Mouse (Mus musculus) midbrain, embryonic 11.5 days (tissue): ENCODE data around the gene Nlrp10. TPM values are rescaled to one million over a fixed set of nuclear protein-coding genes. Genes with fewer than 3 reads are reported as not detected.

ENCODE experiments used
- ATAC-seq: fragments of 200-750 bp; cut with Nextera tagmentation; 2 replicates; pipeline ENCODE4 v1.8.0; 2017; ENCODE audit warnings: moderate TSS enrichment, moderate library complexity; ENCODE audit not compliant: low FRiP score
- DNase-seq: peaks from one replicate; pipeline ENCODE4 v3.0.0; 2015; ENCODE audit warnings: low spot score; ENCODE audit errors: missing footprints
- H3K27ac ChIP-seq: fragments of 300-500 bp; sonication (generic); 2 replicates; pipeline ENCODE4 v1.5.1; 2014; ENCODE audit warnings: low read depth, low read length
- H3K27me3 ChIP-seq: fragments of 300-500 bp; sonication (generic); 2 replicates; pipeline ENCODE4 v1.6.1; 2014; ENCODE audit warnings: mild to moderate bottlenecking, low read length, moderate library complexity, mixed read lengths; ENCODE audit not compliant: control insufficient read depth, insufficient read depth
- H3K36me3 ChIP-seq: fragments of 300-500 bp; sonication (generic); 2 replicates; pipeline ENCODE4 v1.6.1; 2014; ENCODE audit warnings: mild to moderate bottlenecking, low read length, moderate library complexity, mixed read lengths; ENCODE audit not compliant: control insufficient read depth, insufficient read depth
- H3K4me1 ChIP-seq: fragments of 300-500 bp; sonication (generic); 2 replicates; pipeline ENCODE4 v1.6.1; 2014; ENCODE audit warnings: low read length; ENCODE audit not compliant: control insufficient read depth, insufficient read depth
- H3K4me2 ChIP-seq: fragments of 300-500 bp; sonication (generic); 2 replicates; pipeline ENCODE4 v1.6.1; 2014; ENCODE audit warnings: mild to moderate bottlenecking, moderate library complexity
- H3K4me3 ChIP-seq: fragments of 300-500 bp; sonication (generic); 2 replicates; pipeline ENCODE4 v1.5.1; 2014; ENCODE audit warnings: low read depth, low read length
- H3K9ac ChIP-seq: fragments of 300-500 bp; sonication (generic); 2 replicates; pipeline ENCODE4 v1.6.1; 2014; ENCODE audit warnings: low read length
- H3K9me3 ChIP-seq: fragments of 300-500 bp; sonication (generic); 2 replicates; pipeline ENCODE4 v1.6.1; 2016; ENCODE audit warnings: low read length; ENCODE audit not compliant: control insufficient read depth
- WGBS: fragments of 180-500 bp; shearing (Covaris S2); extraction: QIAGEN DNeasy Blood & Tissue Kit; methylation state at CpG from one replicate; pipeline ENCODE4 v1.1.7; 2014; 5-methylcytosine and 5-hydroxymethylcytosine counted together
- polyA plus RNA-seq: library from polyadenylated mRNA; unstranded; fragments of >200 nt; fragmentation: Nextera tagmentation; extraction: Ambion mirVana; gene quantifications from 2 replicates; pipeline ENCODE4 v1.2.1, GENCODE M21; 2014

Gene Nlrp10
- polyA plus RNA-seq, 1 experiment from 2014 or later: not detected

GRCm38 (mm10) chr7:108928280-108929188, 1.4 kb downstream of the Nlrp10 start:
- Histone ChIP-seq H3K4me1 (no peaks in the 10 kb centered on the region), H3K27ac (no peak overlapping the region), H3K9me3 (no peaks in the 10 kb centered on the region), H3K36me3 (no peaks in the 10 kb centered on the region), H3K27me3 (no peaks in the 10 kb centered on the region), H3K4me2 (no peak overlapping the region), H3K4me3 (no peak overlapping the region), H3K9ac (no peak overlapping the region)
- WGBS: 80% methylated on average over 11 of the region's 11 CpGs
- DNase-seq (no peak), ATAC-seq (no peak)

- ATAC-seq: no peak
- 75% methylated on average over 4 of the region's 4 CpGs for WGBS
- H3K27ac ChIP-seq: no peak overlapping the region
- no peak overlapping the region for H3K9ac ChIP-seq
- no peaks in the 10 kb centered on the region for H3K36me3 ChIP-seq
- no peaks in the 10 kb centered on the region for H3K9me3 ChIP-seq
- no peak overlapping the region for H3K4me2 ChIP-seq
- H3K4me1 ChIP-seq: no peaks in the 10 kb centered on the region
- DNase-seq: no peak
- no peaks in the 10 kb centered on the region for H3K27me3 ChIP-seq
- H3K4me3 ChIP-seq: no peak overlapping the region
Measured at GRCm38 (mm10) chr7:108927043-108927442, 2.9 kb downstream of the Nlrp10 start.

DNA sequence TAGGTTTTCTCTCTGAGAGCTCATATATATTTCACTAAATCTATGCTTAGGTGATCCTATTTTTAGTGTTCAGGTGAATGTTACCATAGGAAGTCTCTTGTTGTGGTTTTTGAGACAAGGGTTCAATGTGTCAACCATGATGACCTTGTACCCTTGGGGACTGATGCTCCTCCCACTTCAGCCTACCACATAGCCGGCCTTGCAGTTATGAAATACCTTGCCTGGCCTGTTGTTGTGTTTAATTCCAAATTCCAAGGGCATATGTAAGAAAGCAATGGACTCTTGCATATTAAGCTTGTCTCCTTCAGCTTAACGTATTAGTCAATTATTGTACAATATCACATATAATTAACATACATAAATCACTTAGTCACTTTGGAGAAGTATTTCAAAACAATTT, 26.0 kb downstream of the Nlrp10 start:
- Histone ChIP-seq H3K4me2 (no peak overlapping the region), H3K9me3 (no peaks in the 10 kb centered on the region), H3K4me1 (no peaks in the 10 kb centered on the region), H3K27ac (no peak overlapping the region), H3K36me3 (no peaks in the 10 kb centered on the region), H3K4me3 (no peak overlapping the region), H3K9ac (no peak overlapping the region), H3K27me3 (no peaks in the 10 kb centered on the region)
- WGBS: 78% methylated on average over 2 of the region's 2 CpGs
- ATAC-seq (no peak), DNase-seq (no peak)

- H3K4me1 ChIP-seq: no peaks in the 10 kb centered on the region
- no peaks in the 10 kb centered on the region for H3K27me3 ChIP-seq
- no peak for ATAC-seq
- H3K9me3 ChIP-seq: no peaks in the 10 kb centered on the region
- no peak for DNase-seq
- H3K27ac ChIP-seq: no peak within 1 kb of the TSS
- H3K4me2 ChIP-seq: no peak within 1 kb of the TSS
- H3K36me3 ChIP-seq: no peaks in the 10 kb centered on the region
- no peak within 1 kb of the TSS for H3K4me3 ChIP-seq
- 78% methylated on average over 5 of the region's 5 CpGs for WGBS
- H3K9ac ChIP-seq: no peak within 1 kb of the TSS
Measured at GRCm38 (mm10) chr7:108894320-108894719, 35.7 kb downstream of the Nlrp10 start, which contains the start of gene Olfr519. Gene Olfr519, minus strand, starts transcription at chr7:108894420.

GRCm38 (mm10) chr7:108884906-108885305, 45.1 kb downstream of the Nlrp10 start, which contains the start of gene Olfr518:
Gene Olfr518, minus strand, starts transcription at chr7:108885006.
- no peaks in the 10 kb centered on the region for H3K27me3 ChIP-seq
- H3K4me3 ChIP-seq: no peak within 1 kb of the TSS
- H3K9ac ChIP-seq: no peak within 1 kb of the TSS
- H3K36me3 ChIP-seq: no peaks in the 10 kb centered on the region
- H3K9me3 ChIP-seq: no peaks in the 10 kb centered on the region
- DNase-seq (no peak), ATAC-seq (no peak)
- H3K4me2 ChIP-seq: no peak within 1 kb of the TSS
- WGBS: 87% methylated on average over 4 of the region's 4 CpGs
- H3K27ac ChIP-seq: no peak within 1 kb of the TSS
- H3K4me1 ChIP-seq: no peaks in the 10 kb centered on the region

DNA sequence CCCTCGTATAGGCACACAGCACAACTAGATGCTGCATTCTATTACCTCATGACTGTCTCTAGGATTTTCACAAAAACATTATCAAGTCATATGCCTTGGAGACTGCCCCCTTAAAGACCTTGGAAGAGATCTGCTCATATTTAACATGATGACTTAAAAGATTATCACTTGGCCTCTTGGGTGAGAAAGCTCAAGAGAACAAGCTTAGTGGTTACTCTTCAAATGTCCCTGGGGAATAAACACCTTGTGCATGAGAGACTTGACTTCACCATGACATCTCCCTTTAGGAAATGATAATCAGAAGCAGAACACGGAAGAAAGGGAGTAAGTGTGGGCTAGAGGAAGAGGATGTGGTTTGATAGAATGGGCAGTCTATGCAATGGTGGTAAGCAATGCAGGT, 57.7 kb downstream of the Nlrp10 start, which contains the start of gene Olfr517:
TSS of gene Olfr517 (minus strand) at position 101 of the 400 bp plus-strand sequence.
- Histone ChIP-seq H3K4me2 (no peak within 1 kb of the TSS), H3K9ac (no peak within 1 kb of the TSS), H3K4me1 (no peaks in the 10 kb centered on the region), H3K27ac (no peak within 1 kb of the TSS), H3K9me3 (no peaks in the 10 kb centered on the region), H3K27me3 (no peaks in the 10 kb centered on the region), H3K4me3 (no peak within 1 kb of the TSS), H3K36me3 (no peaks in the 10 kb centered on the region)
- ATAC-seq (no peak), DNase-seq (no peak)
- 75% methylated on average over 2 of the region's 2 CpGs for WGBS

Other genes with a start within 250 kb of the Nlrp10 start
- not detected in 2 replicates for gene Olfr512, start 216.9 kb downstream of the Nlrp10 start, polyA plus RNA-seq
- not detected in 2 replicates for gene Olfr513, start 179.2 kb downstream of the Nlrp10 start, polyA plus RNA-seq
- gene Olfr514, start 104.2 kb downstream of the Nlrp10 start, polyA plus RNA-seq: not detected in 2 replicates
- not detected in 2 replicates for gene Olfr516, start 79.6 kb downstream of the Nlrp10 start, polyA plus RNA-seq
- gene Olfr517, start 57.8 kb downstream of the Nlrp10 start, polyA plus RNA-seq: not detected in 2 replicates
- not detected in 2 replicates for gene Olfr518, start 45.2 kb downstream of the Nlrp10 start, polyA plus RNA-seq
- gene Olfr519, start 35.8 kb downstream of the Nlrp10 start, polyA plus RNA-seq: not detected in 2 replicates
- gene Eif3f, start 4.2 kb upstream of the Nlrp10 start, polyA plus RNA-seq: 73.0 and 85.0 TPM in 2 replicates
- gene Tub, start 20.2 kb upstream of the Nlrp10 start, polyA plus RNA-seq: 10.5 TPM in 2 replicates
- 21.3 and 22.7 TPM in 2 replicates for gene Ric3, start 153.2 kb upstream of the Nlrp10 start, polyA plus RNA-seq
- gene Lmo1, start 245.0 kb upstream of the Nlrp10 start, polyA plus RNA-seq: 117 and 124 TPM in 2 replicates